Mouse (Mus musculus): Measurements from ENCODE around the gene Akap1. TPM values are rescaled to one million over a fixed set of nuclear protein-coding genes. Genes with fewer than 3 reads are reported as not detected.

Akap1 gene
- polyA plus RNA-seq, 2 experiments = 5.8 to 9.1 TPM

DNA sequence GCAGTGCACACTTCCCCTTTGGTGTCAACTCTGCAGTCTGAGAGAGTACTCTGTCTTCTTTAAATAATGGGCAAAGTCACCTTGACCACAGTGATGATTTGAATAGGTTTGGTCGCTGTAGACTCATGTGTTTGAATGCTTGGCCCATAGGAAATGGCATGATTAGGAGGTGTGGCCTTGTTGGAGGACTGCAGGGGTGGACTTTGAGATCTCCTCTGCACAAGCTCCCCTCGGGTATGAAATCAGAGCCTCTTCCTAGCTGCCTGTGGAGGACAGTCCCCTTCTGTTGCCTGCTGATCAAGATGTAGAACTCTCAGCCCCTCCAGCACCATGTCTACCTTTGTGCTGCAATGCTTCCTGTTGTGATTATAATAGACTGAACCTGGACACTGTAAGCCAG is 39.7 kb upstream of the Akap1 start:
- 17% methylated on average over 2 of the region's 2 CpGs for WGBS (ENCODE audit: insufficient replicate concordance)
- Histone ChIP-seq H3K9ac (replicated peaks) (no peak overlapping the region), H3K36me3 (replicated peaks; ENCODE audit: control insufficient read depth, insufficient read depth, low read depth) (no peaks in the 10 kb centered on the region), H3K9me3 (ENCODE audit: control insufficient read depth, low read length) (no peaks in the 10 kb centered on the region), H3K27ac (no peak overlapping the region), H3K4me2 (ENCODE audit: low read depth) (no peak overlapping the region), H3K4me1 (replicated peaks; ENCODE audit: control insufficient read depth in 2 of 2, insufficient read depth in 2 of 2, low read length in 1 of 2) (no peaks in the 10 kb centered on the region; a peak in 1 of 4 replicates), H3K4me3 (ENCODE audit: insufficient read depth in 1 of 2, low read depth in 2 of 2, low read length in 2 of 2) (no peak overlapping the region), H3K27me3 (ENCODE audit: control insufficient read depth, insufficient read depth, low read length) (no peaks in the 10 kb centered on the region)
- no peak for ATAC-seq (ENCODE audit: insufficient read depth)
- TF ChIP-seq CTCF (IDR thresholded peaks at IDR 0.05; ENCODE audit: low read depth) = no peak
- no peak for TF ChIP-seq EP300 (IDR thresholded peaks at IDR 0.05; ENCODE audit: low read depth)
- no peak for DNase-seq (ENCODE audit: low read depth in 3 of 3, low spot score in 3 of 3)

DNA sequence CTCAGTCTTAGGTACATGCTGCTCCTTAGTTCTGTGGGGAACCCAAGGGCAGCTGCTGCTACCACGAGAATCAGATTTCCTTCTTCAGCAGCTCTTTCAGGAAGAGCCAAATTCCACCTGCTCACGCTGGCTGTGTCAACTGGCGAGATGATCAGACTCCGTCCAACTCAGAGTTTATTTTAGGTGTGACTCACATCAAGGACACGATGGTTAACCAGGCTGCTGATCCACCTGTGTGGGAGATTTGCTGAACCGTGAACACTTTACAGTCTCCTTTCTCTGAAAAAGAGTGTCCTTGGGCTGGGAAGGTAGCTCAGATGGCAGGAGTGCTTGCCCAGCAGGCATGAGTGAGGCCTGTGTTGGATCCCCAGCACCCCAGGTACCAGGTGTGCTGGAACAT is 38.4 kb upstream of the Akap1 start:
- no peak overlapping the region for H3K27ac ChIP-seq
- H3K4me2 ChIP-seq (ENCODE audit: low read depth) = no peak overlapping the region
- DNase-seq (ENCODE audit: low read depth in 3 of 3, low spot score in 3 of 3) (no peak), ATAC-seq (ENCODE audit: insufficient read depth) (no peak)
- no peaks in the 10 kb centered on the region; a peak in 1 of 4 replicates for H3K4me1 ChIP-seq (replicated peaks; ENCODE audit: control insufficient read depth in 2 of 2, insufficient read depth in 2 of 2, low read length in 1 of 2)
- WGBS (ENCODE audit: insufficient replicate concordance) = 58% methylated on average over 6 of the region's 6 CpGs
- no peaks in the 10 kb centered on the region for H3K9me3 ChIP-seq (ENCODE audit: control insufficient read depth, low read length)
- no peak for TF ChIP-seq CTCF (IDR thresholded peaks at IDR 0.05; ENCODE audit: low read depth)
- TF ChIP-seq EP300 (IDR thresholded peaks at IDR 0.05; ENCODE audit: low read depth) = no peak
- no peaks in the 10 kb centered on the region for H3K27me3 ChIP-seq (ENCODE audit: control insufficient read depth, insufficient read depth, low read length)
- H3K36me3 ChIP-seq (replicated peaks; ENCODE audit: control insufficient read depth, insufficient read depth, low read depth) = no peaks in the 10 kb centered on the region
- no peak overlapping the region for H3K9ac ChIP-seq (replicated peaks)
- no peak overlapping the region for H3K4me3 ChIP-seq (ENCODE audit: insufficient read depth in 1 of 2, low read depth in 2 of 2, low read length in 2 of 2)

DNA sequence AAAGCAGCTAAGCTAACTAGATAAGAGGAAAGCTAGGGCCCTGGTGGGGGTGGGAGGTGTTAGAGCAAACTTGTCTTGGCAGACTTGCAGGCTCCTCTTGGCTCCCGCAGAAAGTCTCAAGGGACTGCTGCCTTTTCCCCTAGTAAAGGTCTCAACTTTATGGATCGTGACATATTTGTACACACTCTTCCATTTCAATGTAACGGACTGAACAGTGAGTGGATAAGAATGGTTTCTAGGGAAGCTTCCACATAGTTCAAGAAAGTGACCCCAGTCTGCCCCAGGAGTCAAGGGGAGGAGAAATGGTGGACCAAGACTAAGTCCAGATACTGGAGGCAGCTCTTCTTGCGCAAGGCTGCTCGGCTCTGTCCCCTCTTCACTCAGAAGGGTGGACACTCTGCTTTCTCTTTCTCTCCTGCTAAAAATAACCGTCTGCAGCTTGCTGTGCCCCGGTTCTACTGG is 37.0 kb upstream of the Akap1 start:
- Histone ChIP-seq H3K27me3 (ENCODE audit: control insufficient read depth, insufficient read depth, low read length) (no peaks in the 10 kb centered on the region), H3K4me3 (ENCODE audit: insufficient read depth in 1 of 2, low read depth in 2 of 2, low read length in 2 of 2) (no peak overlapping the region), H3K9me3 (ENCODE audit: control insufficient read depth, low read length) (no peaks in the 10 kb centered on the region), H3K4me2 (ENCODE audit: low read depth) (no peak overlapping the region), H3K36me3 (replicated peaks; ENCODE audit: control insufficient read depth, insufficient read depth, low read depth) (no peaks in the 10 kb centered on the region), H3K27ac (no peak overlapping the region), H3K9ac (replicated peaks) (no peak overlapping the region), H3K4me1 (replicated peaks; ENCODE audit: control insufficient read depth in 2 of 2, insufficient read depth in 2 of 2, low read length in 1 of 2) (no peaks in the 10 kb centered on the region; a peak in 1 of 4 replicates)
- DNase-seq (ENCODE audit: low read depth in 3 of 3, low spot score in 3 of 3) (no peak), ATAC-seq (ENCODE audit: insufficient read depth) (no peak)
- WGBS (ENCODE audit: insufficient replicate concordance) = 60% methylated on average over 7 of the region's 7 CpGs
- TF ChIP-seq CTCF (IDR thresholded peaks at IDR 0.05; ENCODE audit: low read depth) (no peak), EP300 (IDR thresholded peaks at IDR 0.05; ENCODE audit: low read depth) (no peak)

DNA sequence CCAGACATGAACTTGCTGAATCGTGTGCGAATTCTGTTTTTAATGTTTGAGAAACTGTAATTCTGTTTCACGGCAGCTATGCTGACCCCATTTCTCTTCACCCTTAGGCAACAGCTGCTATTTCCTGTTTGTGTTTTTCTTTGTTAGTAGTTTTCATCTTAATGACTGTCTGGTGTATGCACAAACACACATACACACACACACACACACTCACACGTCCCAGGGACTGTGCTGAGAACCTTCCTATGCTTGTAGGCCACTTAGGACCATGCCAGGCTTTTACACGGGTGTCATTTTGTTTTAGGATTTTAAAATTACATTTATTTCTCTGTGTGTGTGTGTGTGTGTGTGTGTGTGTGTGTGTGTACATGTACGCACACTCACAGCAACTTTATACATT is 35.2 kb upstream of the Akap1 start:
- ATAC-seq (ENCODE audit: insufficient read depth) = no peak
- DNase-seq (ENCODE audit: low read depth in 3 of 3, low spot score in 3 of 3) = no peak
- H3K4me2 ChIP-seq (ENCODE audit: low read depth) = no peak overlapping the region
- 78% methylated on average over 6 of the region's 6 CpGs for WGBS (ENCODE audit: insufficient replicate concordance)
- no peak overlapping the region for H3K4me3 ChIP-seq (ENCODE audit: insufficient read depth in 1 of 2, low read depth in 2 of 2, low read length in 2 of 2)
- no peaks in the 10 kb centered on the region for H3K9me3 ChIP-seq (ENCODE audit: control insufficient read depth, low read length)
- H3K27me3 ChIP-seq (ENCODE audit: control insufficient read depth, insufficient read depth, low read length) = no peaks in the 10 kb centered on the region
- TF ChIP-seq EP300 (IDR thresholded peaks at IDR 0.05; ENCODE audit: low read depth) (no peak), CTCF (IDR thresholded peaks at IDR 0.05; ENCODE audit: low read depth) (no peak)
- no peak overlapping the region for H3K9ac ChIP-seq (replicated peaks)
- H3K4me1 ChIP-seq (replicated peaks; ENCODE audit: control insufficient read depth in 2 of 2, insufficient read depth in 2 of 2, low read length in 1 of 2) = no peaks in the 10 kb centered on the region; a peak in 1 of 4 replicates
- no peaks in the 10 kb centered on the region for H3K36me3 ChIP-seq (replicated peaks; ENCODE audit: control insufficient read depth, insufficient read depth, low read depth)
- H3K27ac ChIP-seq = no peak overlapping the region

DNA sequence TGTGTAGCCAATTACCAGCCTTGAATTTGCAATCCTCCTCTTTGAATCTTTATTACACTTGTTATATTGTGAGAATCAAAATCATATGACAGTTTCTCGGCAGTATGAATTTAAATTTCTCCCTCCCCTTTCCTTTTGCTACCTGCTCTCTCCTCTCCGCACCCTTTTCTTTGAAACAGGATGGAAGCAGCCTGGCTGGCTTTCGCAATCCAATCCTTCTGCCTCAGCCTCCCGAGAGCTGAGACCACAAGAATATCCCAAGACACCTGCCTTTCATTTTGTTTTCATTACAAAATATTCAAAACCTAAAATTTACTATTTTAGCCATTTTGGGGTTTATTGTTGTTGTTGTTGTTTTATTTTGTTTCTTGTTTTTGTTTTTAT is 34.0 kb upstream of the Akap1 start:
- H3K27me3 ChIP-seq (ENCODE audit: control insufficient read depth, insufficient read depth, low read length) = no peaks in the 10 kb centered on the region
- no peak overlapping the region for H3K4me2 ChIP-seq (ENCODE audit: low read depth)
- 61% methylated on average over 4 of the region's 4 CpGs for WGBS (ENCODE audit: insufficient replicate concordance)
- DNase-seq (ENCODE audit: low read depth in 3 of 3, low spot score in 3 of 3) = no peak
- no peaks in the 10 kb centered on the region; a peak in 1 of 4 replicates for H3K4me1 ChIP-seq (replicated peaks; ENCODE audit: control insufficient read depth in 2 of 2, insufficient read depth in 2 of 2, low read length in 1 of 2)
- ATAC-seq (ENCODE audit: insufficient read depth) = no peak
- H3K9ac ChIP-seq (replicated peaks) = no peak overlapping the region
- H3K9me3 ChIP-seq (ENCODE audit: control insufficient read depth, low read length) = no peaks in the 10 kb centered on the region
- H3K27ac ChIP-seq = no peak overlapping the region
- H3K36me3 ChIP-seq (replicated peaks; ENCODE audit: control insufficient read depth, insufficient read depth, low read depth) = no peaks in the 10 kb centered on the region
- TF ChIP-seq CTCF (IDR thresholded peaks at IDR 0.05; ENCODE audit: low read depth) (no peak), EP300 (IDR thresholded peaks at IDR 0.05; ENCODE audit: low read depth) (no peak)
- no peak overlapping the region for H3K4me3 ChIP-seq (ENCODE audit: insufficient read depth in 1 of 2, low read depth in 2 of 2, low read length in 2 of 2)

Data from liver, embryonic 14.5 days (tissue).